Mouse (Mus musculus): ENCODE data around the gene Adk.

DNA sequence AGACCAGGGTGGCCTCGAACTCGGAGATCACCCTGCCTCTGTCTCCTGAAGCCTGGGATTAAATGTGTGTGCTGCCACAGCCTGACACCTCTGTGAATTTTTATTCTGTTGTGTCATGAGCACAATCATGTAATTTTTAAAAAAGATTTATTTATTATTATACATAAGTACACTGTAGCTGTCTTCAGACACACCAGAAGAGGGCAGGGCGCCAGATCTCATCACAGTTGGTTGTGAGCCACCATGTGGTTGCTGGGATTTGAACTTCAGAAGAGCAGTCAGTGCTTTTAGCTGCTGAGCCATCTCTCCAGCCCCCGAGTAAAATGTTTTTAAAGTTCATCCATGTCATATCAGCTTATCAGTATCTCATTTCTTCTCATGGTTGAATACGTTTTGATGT is 33.3 kb downstream of the Adk start:
- TF ChIP-seq CTCF (IDR thresholded peaks at IDR 0.05; ENCODE audit: low read depth): no peak
- no peak for TF ChIP-seq EP300 (IDR thresholded peaks at IDR 0.05; ENCODE audit: low read depth)
